8 mouse cellular contexts compared by ENCODE assay signal in genomic region chr7:15947653-15948260, GRCm38 (mm10). TPM values are rescaled to one million over a fixed set of nuclear protein-coding genes. Genes with fewer than 3 reads are reported as not detected.
DNase-seq lines count a peak whose midpoint lies in the region; ATAC-seq lines count a peak whose summit lies in the region.

No protein-coding gene starts in this region.

- H3K9me3 ChIP-seq in heart, embryonic 11.5 days (replicated peaks; ENCODE audit: control insufficient read depth, low read length): no peaks in the 10 kb centered on the region
- H3K9me3 ChIP-seq in midbrain, embryonic 12.5 days: no peaks in the 10 kb centered on the region
- no peaks in the 10 kb centered on the region for H3K9me3 ChIP-seq in midbrain, embryonic 16.5 days (replicated peaks; ENCODE audit: control insufficient read depth, low read length, poor library complexity, severe bottlenecking)
- no peaks in the 10 kb centered on the region for H3K9me3 ChIP-seq in intestine, embryonic 16.5 days (ENCODE audit: control insufficient read depth, low read length)
- no peaks in the 10 kb centered on the region for H3K9me3 ChIP-seq in stomach, embryonic 16.5 days (replicated peaks; ENCODE audit: control insufficient read depth, low read length)

- no peak for ATAC-seq in heart, embryonic 11.5 days (replicated peaks; ENCODE audit: insufficient number of reproducible peaks, low FRiP score, low TSS enrichment)
- ATAC-seq in midbrain, embryonic 12.5 days (ENCODE audit: low FRiP score, low read depth): no peak
- no peak for ATAC-seq in midbrain, embryonic 16.5 days
- no peak for ATAC-seq in intestine, embryonic 16.5 days
- no peak for ATAC-seq in stomach, embryonic 16.5 days (ENCODE audit: insufficient read depth, low FRiP score)

- 45% methylated on average over 4 of the region's 4 CpGs for WGBS in heart, embryonic 11.5 days (ENCODE audit: insufficient replicate concordance)
- WGBS in midbrain, embryonic 12.5 days: 39% methylated on average over 4 of the region's 4 CpGs
- 50% methylated on average over 4 of the region's 4 CpGs for WGBS in midbrain, embryonic 16.5 days
- WGBS in intestine, embryonic 16.5 days: 43% methylated on average over 4 of the region's 4 CpGs
- WGBS in stomach, embryonic 16.5 days: 44% methylated on average over 4 of the region's 4 CpGs

- peak overlapping the region; percentile 59; the same call in 1 of the 2 replicates for H3K4me2 ChIP-seq in heart, embryonic 11.5 days
- peak overlapping the region; percentile 37; the same call in 1 of the 2 replicates for H3K4me2 ChIP-seq in midbrain, embryonic 12.5 days (replicated peaks)
- no peak overlapping the region for H3K4me2 ChIP-seq in midbrain, embryonic 16.5 days (ENCODE audit: low read length)
- peak overlapping the region; percentile 64; the same call in 1 of the 2 replicates for H3K4me2 ChIP-seq in intestine, embryonic 16.5 days (ENCODE audit: low read depth, low read length)
- peak overlapping the region; percentile 56 for H3K4me2 ChIP-seq in stomach, embryonic 16.5 days (ENCODE audit: low read depth, low read length)

- H3K4me1 ChIP-seq in heart, embryonic 11.5 days (ENCODE audit: control insufficient read depth, insufficient read depth, low read length): peaks cover 14% of the 10 kb centered on the region
- H3K4me1 ChIP-seq in midbrain, embryonic 12.5 days: peaks cover 21% of the 10 kb centered on the region
- H3K4me1 ChIP-seq in midbrain, embryonic 16.5 days (ENCODE audit: control insufficient read depth, insufficient read depth, low read length): peaks cover 16% of the 10 kb centered on the region
- peaks cover 23% of the 10 kb centered on the region for H3K4me1 ChIP-seq in intestine, embryonic 16.5 days (ENCODE audit: control insufficient read depth, insufficient read depth, low read length)
- H3K4me1 ChIP-seq in stomach, embryonic 16.5 days (ENCODE audit: control insufficient read depth, insufficient read depth, low read length): peaks cover 22% of the 10 kb centered on the region

- DNase-seq in heart, adult 18-20 months: no peak
- no peak for DNase-seq in cerebellum, adult 9-10 months
- no peak for DNase-seq in layer of hippocampus, postnatal 14 days (ENCODE audit: low spot score in 2 of 2)

- H3K27ac ChIP-seq in heart, embryonic 11.5 days (ENCODE audit: low read depth, low read length): 0 out of 2 replicates have a peak overlapping the region, but pooled peaks have one; percentile 59
- H3K27ac ChIP-seq in midbrain, embryonic 12.5 days (replicated peaks): no peak overlapping the region
- no peak overlapping the region for H3K27ac ChIP-seq in midbrain, embryonic 16.5 days (ENCODE audit: low read length)
- 0 out of 2 replicates have a peak overlapping the region, but pooled peaks have one; percentile 5 for H3K27ac ChIP-seq in intestine, embryonic 16.5 days (ENCODE audit: low read length)
- H3K27ac ChIP-seq in stomach, embryonic 16.5 days (ENCODE audit: low read length): peak overlapping the region; percentile 59

- no peaks in the 10 kb centered on the region for H3K27me3 ChIP-seq in heart, embryonic 11.5 days (ENCODE audit: control insufficient read depth, insufficient read depth, low read length)
- H3K27me3 ChIP-seq in midbrain, embryonic 12.5 days: peaks cover 8% of the 10 kb centered on the region; the same call in 1 of the 2 replicates
- no peaks in the 10 kb centered on the region for H3K27me3 ChIP-seq in midbrain, embryonic 16.5 days (ENCODE audit: control insufficient read depth, insufficient read depth, low read depth, low read length)
- H3K27me3 ChIP-seq in intestine, embryonic 16.5 days (replicated peaks; ENCODE audit: control insufficient read depth, insufficient read depth, low read length): no peaks in the 10 kb centered on the region
- no peaks in the 10 kb centered on the region for H3K27me3 ChIP-seq in stomach, embryonic 16.5 days (ENCODE audit: control insufficient read depth, insufficient read depth, low read length)

- H3K9ac ChIP-seq in heart, embryonic 11.5 days (ENCODE audit: low read depth, low read length): no peak overlapping the region
- no peak overlapping the region; the same call in 1 of the 2 replicates for H3K9ac ChIP-seq in midbrain, embryonic 12.5 days (replicated peaks)
- no peak overlapping the region for H3K9ac ChIP-seq in midbrain, embryonic 16.5 days (ENCODE audit: low read depth, low read length)
- H3K9ac ChIP-seq in intestine, embryonic 16.5 days (ENCODE audit: low read depth, low read length): peak overlapping the region; percentile 65
- H3K9ac ChIP-seq in stomach, embryonic 16.5 days (ENCODE audit: low read length): peak overlapping the region; percentile 14

- peaks cover 6% of the 10 kb centered on the region for H3K36me3 ChIP-seq in heart, embryonic 11.5 days (ENCODE audit: control insufficient read depth, insufficient read depth, low read length)
- H3K36me3 ChIP-seq in midbrain, embryonic 12.5 days: peaks cover 17% of the 10 kb centered on the region
- peaks cover 4% of the 10 kb centered on the region for H3K36me3 ChIP-seq in midbrain, embryonic 16.5 days (ENCODE audit: control insufficient read depth, insufficient read depth, low read length)
- peaks cover 3% of the 10 kb centered on the region; the same call in 1 of the 2 replicates for H3K36me3 ChIP-seq in intestine, embryonic 16.5 days (ENCODE audit: control insufficient read depth, insufficient read depth, low read length)
- peaks cover 9% of the 10 kb centered on the region for H3K36me3 ChIP-seq in stomach, embryonic 16.5 days (ENCODE audit: control insufficient read depth, insufficient read depth, low read length)

- H3K4me3 ChIP-seq in heart, embryonic 11.5 days (ENCODE audit: low read depth, low read length): no peak overlapping the region
- H3K4me3 ChIP-seq in midbrain, embryonic 12.5 days: no peak overlapping the region
- H3K4me3 ChIP-seq in midbrain, embryonic 16.5 days (ENCODE audit: low read depth, low read length): no peak overlapping the region
- 0 out of 2 replicates have a peak overlapping the region, but pooled peaks have one; percentile 37 for H3K4me3 ChIP-seq in intestine, embryonic 16.5 days (ENCODE audit: low read length)
- no peak overlapping the region for H3K4me3 ChIP-seq in stomach, embryonic 16.5 days (replicated peaks; ENCODE audit: low read length)

RNA-seq across cellular contexts. Expression of gene Nop53, which starts 1.9 kb away (rescaled TPM):
- polyA plus RNA-seq in heart, embryonic 11.5 days (2014; fragmentation: Nextera tagmentation; extraction: Ambion mirVana): 130 and 137 TPM in 2 replicates
- 100 to 1,000 TPM; 134 to 143 TPM for total RNA-seq in heart, adult 18-20 months (2021)
- 162 and 183 TPM in 2 replicates for polyA plus RNA-seq in midbrain, embryonic 12.5 days (2016; fragmentation: Nextera tagmentation; extraction: Ambion mirVana)
- polyA plus RNA-seq in midbrain, embryonic 16.5 days (2015; fragmentation: Nextera tagmentation; extraction: Ambion mirVana): 108 and 110 TPM in 2 replicates
- 153 and 156 TPM in 2 replicates for polyA plus RNA-seq in intestine, embryonic 16.5 days (2015; fragmentation: Nextera tagmentation; extraction: Ambion mirVana)
- 162 and 168 TPM in 2 replicates for polyA plus RNA-seq in stomach, embryonic 16.5 days (2015; fragmentation: Nextera tagmentation; extraction: Ambion mirVana)
- 100 to 1,000 TPM; 109 to 115 TPM for total RNA-seq in layer of hippocampus, postnatal 14 days (2021)

RNA-seq across cellular contexts. Expression of gene Ehd2, which starts 19.6 kb away (rescaled TPM):
- 16.3 and 23.4 TPM in 2 replicates for polyA plus RNA-seq in heart, embryonic 11.5 days (2014; fragmentation: Nextera tagmentation; extraction: Ambion mirVana)
- total RNA-seq in heart, adult 18-20 months (2021): 10 to 100 TPM; 65.8 to 77.3 TPM
- 7.0 and 8.5 TPM in 2 replicates for polyA plus RNA-seq in midbrain, embryonic 12.5 days (2016; fragmentation: Nextera tagmentation; extraction: Ambion mirVana)
- 4.6 and 4.9 TPM in 2 replicates for polyA plus RNA-seq in midbrain, embryonic 16.5 days (2015; fragmentation: Nextera tagmentation; extraction: Ambion mirVana)
- polyA plus RNA-seq in intestine, embryonic 16.5 days (2015; fragmentation: Nextera tagmentation; extraction: Ambion mirVana): 48.1 and 50.9 TPM in 2 replicates
- 65.8 and 76.3 TPM in 2 replicates for polyA plus RNA-seq in stomach, embryonic 16.5 days (2015; fragmentation: Nextera tagmentation; extraction: Ambion mirVana)
- 1 to 10 TPM; 7.0 to 9.3 TPM for total RNA-seq in layer of hippocampus, postnatal 14 days (2021)

RNA-seq across cellular contexts. Expression of gene Selenow, which starts 25.6 kb away (rescaled TPM):
- polyA plus RNA-seq in heart, embryonic 11.5 days (2014; fragmentation: Nextera tagmentation; extraction: Ambion mirVana): 726 and 772 TPM in 2 replicates
- total RNA-seq in heart, adult 18-20 months (2021): 100 to 1,000 TPM; 181 to 202 TPM
- polyA plus RNA-seq in midbrain, embryonic 12.5 days (2016; fragmentation: Nextera tagmentation; extraction: Ambion mirVana): 1,059 and 1,095 TPM in 2 replicates
- 1,578 and 1,695 TPM in 2 replicates for polyA plus RNA-seq in midbrain, embryonic 16.5 days (2015; fragmentation: Nextera tagmentation; extraction: Ambion mirVana)
- 646 and 660 TPM in 2 replicates for polyA plus RNA-seq in intestine, embryonic 16.5 days (2015; fragmentation: Nextera tagmentation; extraction: Ambion mirVana)
- 684 and 739 TPM in 2 replicates for polyA plus RNA-seq in stomach, embryonic 16.5 days (2015; fragmentation: Nextera tagmentation; extraction: Ambion mirVana)
- 1,000 to 10,000 TPM; 1,721 to 1,761 TPM for total RNA-seq in layer of hippocampus, postnatal 14 days (2021)

Comparison
In these comparisons a context has a peak if more than half of its experiments do, and no peak if none do; other contexts are left out.
1. H3K27ac ChIP-seq: peak in heart, embryonic 11.5 days (single experiment), intestine, embryonic 16.5 days (single experiment) and stomach, embryonic 16.5 days (single experiment); none in midbrain, embryonic 12.5 days (single experiment) and midbrain, embryonic 16.5 days (single experiment).
2. H3K9ac ChIP-seq: peak in intestine, embryonic 16.5 days (single experiment) and stomach, embryonic 16.5 days (single experiment); none in heart, embryonic 11.5 days (single experiment), midbrain, embryonic 12.5 days (single experiment) and midbrain, embryonic 16.5 days (single experiment).